Mouse (Mus musculus) testis, postnatal 14 days (tissue): ENCODE results near the gene Myom1.
A peak's percentile ranks its signal among the peaks of the same experiment; 100 is the strongest.

Experiments used
- DNase-seq: peaks from one replicate; pipeline ENCODE4 v3.0.0; 2021; ENCODE audit warnings: low spot score

Gene Myom1

GRCm38 (mm10) chr17:71136384-71137333 lies 134.2 kb downstream of the Myom1 start:
- no peak for DNase-seq

- no peak for DNase-seq
Observed at GRCm38 (mm10) chr17:71137334-71137721, 134.9 kb downstream of the Myom1 start.

GRCm38 (mm10) chr17:71142068-71142467 lies 139.6 kb downstream of the Myom1 start:
- no peak for DNase-seq

- no peak for DNase-seq
Observed at GRCm38 (mm10) chr17:71143155-71143554, 140.7 kb downstream of the Myom1 start.

GRCm38 (mm10) chr17:71144322-71145116 lies 142.1 kb downstream of the Myom1 start:
- DNase-seq: no peak

- no peak for DNase-seq
Observed at GRCm38 (mm10) chr17:71145248-71145961, 143.0 kb downstream of the Myom1 start.

GRCm38 (mm10) chr17:71153356-71153755 lies 150.9 kb downstream of the Myom1 start:
- DNase-seq: no peak

- no peak for DNase-seq
Observed at GRCm38 (mm10) chr17:71155271-71155670, 152.8 kb downstream of the Myom1 start.

GRCm38 (mm10) chr17:71159152-71159567 lies 156.7 kb downstream of the Myom1 start:
- no peak for DNase-seq

GRCm38 (mm10) chr17:71159720-71160119 lies 157.3 kb downstream of the Myom1 start:
- no peak for DNase-seq

- DNase-seq: no peak
Observed at GRCm38 (mm10) chr17:71160244-71160995, 158.0 kb downstream of the Myom1 start.

- no peak for DNase-seq
Observed at GRCm38 (mm10) chr17:71164991-71165390, 162.6 kb downstream of the Myom1 start.

- no peak for DNase-seq
Observed at GRCm38 (mm10) chr17:71168205-71168815, 165.9 kb downstream of the Myom1 start.

GRCm38 (mm10) chr17:71168846-71169245 lies 166.4 kb downstream of the Myom1 start:
- peak; percentile 63 for DNase-seq

GRCm38 (mm10) chr17:71169639-71170038 lies 167.2 kb downstream of the Myom1 start:
- no peak for DNase-seq

- no peak for DNase-seq
Observed at GRCm38 (mm10) chr17:71171161-71171560, 168.7 kb downstream of the Myom1 start.
